Mouse (Mus musculus): Measurements from ENCODE around the gene Gm9964.

Gene Gm9964

DNA sequence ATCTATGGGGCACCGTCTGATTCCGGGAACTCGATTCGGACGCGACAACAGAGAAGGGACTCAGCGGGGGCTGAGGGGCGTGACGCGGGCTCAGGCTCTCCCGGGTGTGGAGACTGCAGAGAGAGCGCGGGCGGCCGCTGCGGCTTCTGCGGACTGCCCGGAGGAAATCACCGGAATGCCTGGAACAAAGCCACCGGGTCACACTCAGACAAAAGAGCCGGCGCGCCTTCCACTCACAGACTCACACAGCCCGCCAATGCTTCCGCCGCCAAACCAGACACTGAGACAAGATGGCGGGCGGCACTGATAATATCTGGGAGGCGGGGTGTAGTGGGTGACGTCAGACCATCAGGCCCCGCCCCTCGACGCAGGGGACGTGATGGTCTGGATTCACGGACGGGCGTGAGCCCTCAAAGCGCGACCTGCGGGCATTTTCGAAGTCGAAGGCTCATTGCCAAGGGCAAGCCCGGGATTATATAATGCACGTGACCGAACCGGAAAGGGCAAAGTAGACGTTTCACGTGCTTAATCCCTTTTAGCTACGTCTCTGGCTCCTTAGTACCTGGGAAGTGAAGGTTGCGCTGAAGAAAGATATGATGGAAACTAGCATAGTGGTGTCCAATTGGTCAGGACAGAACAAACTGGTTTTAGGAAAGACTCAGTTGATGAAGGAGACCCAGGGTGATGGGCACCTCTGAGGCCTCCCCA lies 42.2 kb downstream of the Gm9964 start, which contains the start of gene Wsb1:
Wsb1 (minus strand) TSS at position 281 of the 708 bp plus-strand sequence.
- in situ Hi-C loops (cut with MboI, MseI) = no loop called here

DNA sequence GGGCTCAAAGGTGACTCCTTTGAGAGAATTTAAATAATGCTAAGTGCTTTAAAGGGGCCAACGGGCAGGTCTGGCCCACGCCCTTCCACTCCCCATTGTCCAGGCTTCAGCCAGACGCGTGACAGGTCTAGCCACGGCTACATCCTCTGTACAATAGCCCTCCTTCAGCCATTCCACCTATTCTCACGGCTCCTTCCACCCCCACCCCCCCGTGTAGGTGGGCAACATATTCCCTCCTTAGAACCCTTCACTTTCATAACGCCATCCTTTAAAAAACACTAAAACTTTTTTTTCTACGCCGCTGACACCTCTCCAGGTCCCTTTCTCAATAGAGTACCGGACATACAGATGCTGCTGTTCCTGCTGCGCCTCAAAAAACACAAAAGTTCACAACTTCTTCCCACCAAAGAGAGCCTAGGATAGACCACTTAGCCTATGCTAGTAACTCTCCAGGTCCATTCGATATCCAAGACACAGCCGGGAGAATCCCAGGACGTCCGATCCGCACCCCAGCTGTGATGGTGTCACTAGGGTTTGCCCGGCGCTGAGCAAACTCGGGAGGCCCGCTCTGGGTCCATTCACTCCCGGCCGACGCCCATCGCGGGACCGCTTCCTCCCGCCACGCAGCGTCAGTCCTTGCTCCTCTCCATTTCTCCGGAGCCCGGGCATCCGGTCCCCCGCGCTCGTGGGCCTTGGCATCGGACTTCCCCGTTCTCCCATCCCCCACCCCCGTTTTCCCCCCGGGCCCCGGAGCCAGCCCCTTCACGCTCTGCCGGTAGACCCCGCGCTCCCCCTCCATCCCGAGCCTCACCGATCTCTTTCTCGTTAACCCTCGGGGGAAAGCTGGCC lies 42.9 kb downstream of the Gm9964 start:
- in situ Hi-C loops (cut with MboI, MseI) = no loop called here

DNA sequence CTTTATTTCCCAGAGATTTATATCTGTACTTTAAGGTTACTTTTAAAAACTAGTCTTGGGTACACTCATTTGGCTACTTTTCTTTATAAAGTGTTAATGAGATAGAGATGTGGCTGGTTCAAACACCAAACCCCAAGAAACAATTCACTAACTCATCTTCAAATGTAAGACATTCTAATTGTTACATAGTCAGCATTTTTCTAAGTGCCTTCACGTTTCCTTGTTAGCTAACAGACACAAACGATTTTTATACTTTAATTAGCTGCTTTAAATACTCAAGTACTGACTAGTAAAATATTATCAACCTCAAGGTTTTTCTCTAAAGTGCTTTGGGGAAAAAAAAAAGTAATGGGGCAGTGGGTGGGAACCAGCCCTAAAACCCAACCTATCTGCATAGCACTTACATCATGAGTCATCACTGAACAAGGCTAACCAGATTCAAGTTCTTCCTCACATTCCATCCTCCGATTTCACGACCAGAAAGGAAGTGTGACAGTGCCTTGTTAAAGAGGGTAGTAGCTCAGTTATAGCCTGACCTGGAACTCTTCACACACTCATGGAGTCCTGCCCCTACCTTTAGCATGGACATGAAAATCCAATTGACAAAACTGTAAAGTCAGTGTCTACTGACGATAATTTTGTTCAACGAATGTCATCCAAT lies 43.7 kb downstream of the Gm9964 start:
- in situ Hi-C loops (cut with MboI, MseI) = no loop called here

Measured in T-helper 1 cell (primary cell).